Mouse (Mus musculus): ENCODE results near the gene Bend7.

The Bend7 gene

GRCm38 (mm10) chr2:4717769-4718661, at the start of gene Bend7:
Gene Bend7 (plus strand): TSS chr2:4717831.
- DNase-seq (ENCODE audit: low read depth, low spot score): no peak

- no peak for DNase-seq (ENCODE audit: low read depth, low spot score)
These were observed 49.0 kb upstream of the Bend7 start for GRCm38 (mm10) chr2:4668626-4669025.

- DNase-seq (ENCODE audit: low read depth, low spot score): no peak
These were observed 47.9 kb upstream of the Bend7 start for GRCm38 (mm10) chr2:4669701-4670100.

GRCm38 (mm10) chr2:4671636-4672035, 46.0 kb upstream of the Bend7 start:
- DNase-seq (ENCODE audit: low read depth, low spot score): no peak

- DNase-seq (ENCODE audit: low read depth, low spot score): no peak
These were observed 37.7 kb upstream of the Bend7 start for GRCm38 (mm10) chr2:4679886-4680285.

GRCm38 (mm10) chr2:4711262-4711661, 6.4 kb upstream of the Bend7 start:
- no peak for DNase-seq (ENCODE audit: low read depth, low spot score)

GRCm38 (mm10) chr2:4717081-4717768, 406 bp upstream of the Bend7 start:
- DNase-seq (ENCODE audit: low read depth, low spot score): no peak

GRCm38 (mm10) chr2:4723088-4723487, 5.5 kb downstream of the Bend7 start:
- DNase-seq (ENCODE audit: low read depth, low spot score): no peak

GRCm38 (mm10) chr2:4730161-4730560, 12.5 kb downstream of the Bend7 start:
- peak; percentile 51 for DNase-seq (ENCODE audit: low read depth, low spot score)

GRCm38 (mm10) chr2:4733971-4734370, 16.3 kb downstream of the Bend7 start:
- DNase-seq (ENCODE audit: low read depth, low spot score): no peak

- no peak for DNase-seq (ENCODE audit: low read depth, low spot score)
These were observed 18.6 kb downstream of the Bend7 start for GRCm38 (mm10) chr2:4736095-4736797.

GRCm38 (mm10) chr2:4736798-4737155, 19.1 kb downstream of the Bend7 start:
- DNase-seq (ENCODE audit: low read depth, low spot score): no peak

GRCm38 (mm10) chr2:4751918-4752317, 34.3 kb downstream of the Bend7 start:
- DNase-seq (ENCODE audit: low read depth, low spot score): no peak

GRCm38 (mm10) chr2:4755716-4756115, 38.1 kb downstream of the Bend7 start:
- DNase-seq (ENCODE audit: low read depth, low spot score): no peak

GRCm38 (mm10) chr2:4757218-4757617, 39.6 kb downstream of the Bend7 start:
- DNase-seq (ENCODE audit: low read depth, low spot score): no peak

- DNase-seq (ENCODE audit: low read depth, low spot score): no peak
These were observed 43.1 kb downstream of the Bend7 start for GRCm38 (mm10) chr2:4760741-4761140.

- DNase-seq (ENCODE audit: low read depth, low spot score): no peak
These were observed 44.3 kb downstream of the Bend7 start for GRCm38 (mm10) chr2:4761906-4762305.

GRCm38 (mm10) chr2:4764071-4764470, 46.4 kb downstream of the Bend7 start:
- DNase-seq (ENCODE audit: low read depth, low spot score): no peak

- DNase-seq (ENCODE audit: low read depth, low spot score): no peak
These were observed 52.7 kb downstream of the Bend7 start for GRCm38 (mm10) chr2:4770376-4770775.

- no peak for DNase-seq (ENCODE audit: low read depth, low spot score)
These were observed 56.3 kb downstream of the Bend7 start for GRCm38 (mm10) chr2:4773911-4774310.

GRCm38 (mm10) chr2:4777291-4777690, 59.7 kb downstream of the Bend7 start:
- DNase-seq (ENCODE audit: low read depth, low spot score): no peak

GRCm38 (mm10) chr2:4781641-4782040, 64.0 kb downstream of the Bend7 start:
- DNase-seq (ENCODE audit: low read depth, low spot score): no peak

All from CD4-positive helper T cell, adult 2 months (primary cell).